Mouse (Mus musculus) frontal cortex, postnatal 36 days (tissue): ENCODE results near the gene Acta1.

Experiments
- DNase-seq, 2 experiments: peaks; one replicate each; pipeline ENCODE4 v3.0.0; 2022; ENCODE audit warnings: low spot score in 2 of 2

Acta1 gene

GRCm38 (mm10) chr8:123884721-123885565, 9.6 kb downstream of the Acta1 start:
- DNase-seq, result peak; percentile 77 to 86

GRCm38 (mm10) chr8:123883094-123883493, 11.5 kb downstream of the Acta1 start:
- DNase-seq, result no peak

GRCm38 (mm10) chr8:123882412-123882811, 12.1 kb downstream of the Acta1 start:
- no peak for DNase-seq

GRCm38 (mm10) chr8:123880821-123881350, 13.7 kb downstream of the Acta1 start:
- DNase-seq, result no peak

- DNase-seq, result peak in 1 of 2 experiments; percentile 93
Measured at GRCm38 (mm10) chr8:123880271-123880670, 14.3 kb downstream of the Acta1 start.

GRCm38 (mm10) chr8:123877865-123878264, 16.7 kb downstream of the Acta1 start:
- no peak for DNase-seq

- peak in 1 of 2 experiments; percentile 70 for DNase-seq
Measured at GRCm38 (mm10) chr8:123874324-123874723, 20.2 kb downstream of the Acta1 start.

- DNase-seq, result no peak
Measured at GRCm38 (mm10) chr8:123873364-123873763, 21.2 kb downstream of the Acta1 start.

- DNase-seq, result no peak
Measured at GRCm38 (mm10) chr8:123872048-123872447, 22.5 kb downstream of the Acta1 start.

GRCm38 (mm10) chr8:123866971-123867370, 27.6 kb downstream of the Acta1 start:
- DNase-seq, result no peak

- DNase-seq, result no peak
Measured at GRCm38 (mm10) chr8:123865786-123866185, 28.8 kb downstream of the Acta1 start.

GRCm38 (mm10) chr8:123860386-123860785, 34.2 kb downstream of the Acta1 start:
- DNase-seq, result no peak

- DNase-seq, result peak; percentile 70 to 73
Measured at GRCm38 (mm10) chr8:123859648-123860259, 34.8 kb downstream of the Acta1 start, which contains the start of gene Ccsap. Ccsap (minus strand) TSS chr8:123860209.

GRCm38 (mm10) chr8:123858941-123859647, 35.5 kb downstream of the Acta1 start:
- peak; percentile 90 to 91 for DNase-seq

- no peak for DNase-seq
Measured at GRCm38 (mm10) chr8:123858574-123858940, 36.0 kb downstream of the Acta1 start.

GRCm38 (mm10) chr8:123857361-123857760, 37.2 kb downstream of the Acta1 start:
- no peak for DNase-seq

GRCm38 (mm10) chr8:123854733-123855475, 39.6 kb downstream of the Acta1 start:
- no peak for DNase-seq

GRCm38 (mm10) chr8:123854252-123854651, 40.3 kb downstream of the Acta1 start:
- no peak for DNase-seq

GRCm38 (mm10) chr8:123851590-123851989, 43.0 kb downstream of the Acta1 start:
- no peak for DNase-seq

GRCm38 (mm10) chr8:123849352-123849751, 45.2 kb downstream of the Acta1 start:
- DNase-seq, result no peak

GRCm38 (mm10) chr8:123847546-123847945, 47.0 kb downstream of the Acta1 start:
- no peak for DNase-seq
